Mouse (Mus musculus) kidney, embryonic 16.5 days (tissue): ENCODE measurements at regions not wholly inside any gene's neighbourhood (a gene's known extent, or its start where the extent isn't known, plus 50 kb on each side); places are given as distances from the start of the nearest gene placed in this dataset.

Source experiments
- ATAC-seq: fragments of 200-750 bp; cut with Nextera tagmentation; 2 replicates; pipeline ENCODE4 v1.8.0; 2017; ENCODE audit warnings: moderate TSS enrichment; ENCODE audit not compliant: low FRiP score, low TSS enrichment
- H3K27ac ChIP-seq: fragments of 300-500 bp; sonication (generic); 2 replicates; pipeline ENCODE4 v1.5.1; 2014; ENCODE audit warnings: low read length
- H3K27me3 ChIP-seq: fragments of 300-500 bp; sonication (generic); 2 replicates; pipeline ENCODE4 v1.6.1; 2014; ENCODE audit warnings: low read length, control low read depth, mixed read lengths; ENCODE audit not compliant: insufficient read depth
- H3K36me3 ChIP-seq: fragments of 300-500 bp; sonication (generic); 2 replicates; pipeline ENCODE4 v1.6.1; 2014; ENCODE audit warnings: low read length, control low read depth, mixed read lengths; ENCODE audit not compliant: insufficient read depth
- H3K4me1 ChIP-seq: fragments of 300-500 bp; sonication (generic); 2 replicates; pipeline ENCODE4 v1.6.1; 2014; ENCODE audit warnings: low read length, control low read depth, mixed read lengths; ENCODE audit not compliant: insufficient read depth
- H3K4me2 ChIP-seq: fragments of 300-500 bp; sonication (generic); replicated peaks from 2 replicates; pipeline ENCODE4 v1.6.1; 2014; ENCODE audit warnings: low read depth, low read length
- H3K4me3 ChIP-seq: fragments of 300-500 bp; sonication (generic); 2 replicates; pipeline ENCODE4 v1.5.1; 2014; ENCODE audit warnings: mild to moderate bottlenecking, low read length
- H3K9ac ChIP-seq: fragments of 300-500 bp; sonication (generic); replicated peaks from 2 replicates; pipeline ENCODE4 v1.6.1; 2014; ENCODE audit warnings: low read length
- H3K9me3 ChIP-seq: fragments of 300-500 bp; sonication (generic); 2 replicates; pipeline ENCODE4 v1.6.1; 2016; ENCODE audit warnings: low read length, control low read depth
- WGBS: fragments of 180-500 bp; shearing (Covaris S2); extraction: QIAGEN DNeasy Blood & Tissue Kit; methylation state at CpG from one replicate; pipeline ENCODE4 v1.1.7; 2014; 5-methylcytosine and 5-hydroxymethylcytosine counted together

DNA sequence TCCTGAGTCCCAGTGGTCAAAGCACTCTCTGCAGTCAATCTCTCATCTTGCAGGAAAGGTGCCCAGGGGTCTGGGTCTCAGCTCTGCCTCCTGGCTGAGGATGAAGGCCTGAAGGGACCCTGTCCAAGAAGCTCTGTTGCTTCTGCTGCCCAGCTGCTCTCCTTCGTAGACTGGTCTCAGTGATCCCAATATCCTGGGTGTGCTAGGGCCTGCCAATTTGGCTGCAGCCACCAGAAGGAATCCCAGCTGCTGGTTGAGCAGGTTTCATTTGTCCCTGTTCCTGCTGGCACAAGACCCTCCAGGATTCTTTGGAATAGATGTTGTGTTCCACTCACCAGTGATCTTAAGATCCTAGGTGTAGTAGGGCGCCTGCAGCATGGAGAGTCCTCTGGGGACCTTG, 818.5 kb upstream of the Nr2f1 start:
- Histone ChIP-seq H3K9ac (no peak overlapping the region), H3K27ac (no peak overlapping the region), H3K4me1 (no peaks in the 10 kb centered on the region), H3K4me3 (no peak overlapping the region), H3K27me3 (no peaks in the 10 kb centered on the region), H3K9me3 (no peaks in the 10 kb centered on the region), H3K36me3 (no peaks in the 10 kb centered on the region), H3K4me2 (no peak overlapping the region)
- WGBS = 98% methylated on average over 2 of the region's 2 CpGs
- ATAC-seq = no peak

DNA sequence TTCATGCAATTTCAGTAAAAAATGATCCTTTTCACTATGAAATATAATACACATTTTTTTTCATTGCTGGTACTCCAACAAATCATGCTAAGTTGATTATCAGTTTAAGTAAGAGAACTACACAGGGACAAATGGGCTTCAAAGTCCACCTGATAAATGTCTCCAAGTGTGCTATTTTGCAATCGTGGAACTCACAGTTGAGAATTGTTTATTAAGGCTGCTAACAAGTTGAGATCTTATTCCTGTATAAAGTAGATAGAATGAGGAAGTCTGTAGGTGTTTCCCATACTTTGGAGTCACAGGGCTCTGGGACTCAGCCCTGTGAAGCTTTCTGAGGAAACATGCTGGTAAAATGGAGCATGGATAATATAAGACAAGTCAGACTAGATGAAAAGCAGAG, 803.8 kb upstream of the Nr2f1 start:
- Histone ChIP-seq H3K27ac (no peak overlapping the region), H3K4me3 (no peak overlapping the region), H3K9me3 (no peaks in the 10 kb centered on the region), H3K9ac (no peak overlapping the region), H3K4me1 (no peaks in the 10 kb centered on the region), H3K36me3 (no peaks in the 10 kb centered on the region), H3K27me3 (no peaks in the 10 kb centered on the region), H3K4me2 (no peak overlapping the region)
- ATAC-seq = no peak
- WGBS = 76% methylated on average over 1 of the region's 1 CpGs

DNA sequence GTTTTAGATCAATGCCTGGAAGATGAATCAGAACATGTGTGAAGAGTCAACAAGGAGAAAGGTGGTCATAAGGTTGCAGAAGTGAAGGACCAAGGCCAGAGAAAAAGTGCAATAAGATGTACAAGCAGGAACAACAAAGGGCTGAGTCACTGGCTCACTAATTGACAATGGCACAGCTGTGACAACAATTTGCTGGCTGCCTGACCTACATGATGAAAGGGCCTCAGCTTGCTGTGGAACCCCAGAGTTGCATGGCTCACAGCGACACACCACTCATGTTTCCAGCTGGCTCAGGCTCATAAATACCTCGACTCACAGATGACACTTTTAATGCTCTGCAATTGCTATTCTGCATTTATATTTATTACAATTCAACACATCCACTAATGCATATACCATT, 799.3 kb upstream of the Nr2f1 start:
- Histone ChIP-seq H3K4me3 (no peak overlapping the region), H3K4me2 (no peak overlapping the region), H3K27ac (no peak overlapping the region), H3K4me1 (no peaks in the 10 kb centered on the region), H3K27me3 (no peaks in the 10 kb centered on the region), H3K9me3 (no peaks in the 10 kb centered on the region), H3K9ac (no peak overlapping the region), H3K36me3 (no peaks in the 10 kb centered on the region)
- ATAC-seq = no peak
- 15% methylated on average over 2 of the region's 2 CpGs for WGBS

DNA sequence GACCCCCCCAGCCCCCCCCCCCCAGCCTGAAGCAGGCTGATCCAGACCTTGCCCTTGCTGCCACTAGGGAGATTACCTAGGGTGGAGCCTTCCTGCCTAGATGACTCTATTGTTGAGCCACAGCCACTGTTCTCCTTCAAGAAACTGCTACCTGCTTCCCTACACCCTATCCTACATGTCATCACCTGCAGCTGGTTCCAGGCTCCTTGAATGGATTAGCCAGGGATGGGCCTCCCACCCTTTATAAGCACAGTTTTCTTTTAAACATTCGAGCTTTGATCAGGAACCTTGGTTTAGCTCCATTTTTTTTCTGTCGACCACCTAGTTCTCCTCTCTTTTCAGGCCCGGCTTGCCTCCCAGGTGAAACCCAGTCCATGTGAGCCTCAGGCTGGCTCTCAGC, 792.8 kb upstream of the Nr2f1 start:
- Histone ChIP-seq H3K4me2 (no peak overlapping the region), H3K9ac (no peak overlapping the region), H3K4me1 (no peaks in the 10 kb centered on the region), H3K27me3 (no peaks in the 10 kb centered on the region), H3K9me3 (no peaks in the 10 kb centered on the region), H3K4me3 (no peak overlapping the region), H3K27ac (no peak overlapping the region), H3K36me3 (no peaks in the 10 kb centered on the region)
- no peak for ATAC-seq
- WGBS = 85% methylated on average over 3 of the region's 3 CpGs

DNA sequence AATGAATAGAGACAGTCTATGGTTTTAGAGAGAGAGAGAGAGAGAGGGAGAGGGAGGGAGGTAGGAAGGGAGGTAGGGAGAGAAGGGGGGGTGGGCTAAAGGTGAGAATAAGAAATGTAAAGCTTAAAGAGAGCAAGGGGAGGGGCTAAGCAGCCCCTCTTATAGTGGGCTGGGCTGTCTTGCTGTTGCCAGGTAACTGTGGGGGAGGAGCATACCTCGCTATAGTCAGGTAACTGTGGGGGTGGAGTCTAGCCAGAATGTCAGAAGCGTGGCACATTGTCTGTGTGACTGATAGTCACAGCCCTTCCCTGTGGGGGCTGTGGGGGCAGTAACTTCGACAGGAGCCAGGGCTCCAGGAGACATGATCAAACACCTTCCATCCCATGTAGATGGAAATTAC, 786.4 kb upstream of the Nr2f1 start:
- H3K27me3 ChIP-seq = no peaks in the 10 kb centered on the region
- H3K4me2 ChIP-seq = no peak overlapping the region
- no peaks in the 10 kb centered on the region for H3K9me3 ChIP-seq
- no peaks in the 10 kb centered on the region for H3K36me3 ChIP-seq
- no peak overlapping the region for H3K9ac ChIP-seq
- WGBS = 33% methylated on average over 3 of the region's 3 CpGs
- H3K27ac ChIP-seq = no peak overlapping the region
- no peak overlapping the region for H3K4me3 ChIP-seq
- H3K4me1 ChIP-seq = no peaks in the 10 kb centered on the region
- ATAC-seq = no peak

DNA sequence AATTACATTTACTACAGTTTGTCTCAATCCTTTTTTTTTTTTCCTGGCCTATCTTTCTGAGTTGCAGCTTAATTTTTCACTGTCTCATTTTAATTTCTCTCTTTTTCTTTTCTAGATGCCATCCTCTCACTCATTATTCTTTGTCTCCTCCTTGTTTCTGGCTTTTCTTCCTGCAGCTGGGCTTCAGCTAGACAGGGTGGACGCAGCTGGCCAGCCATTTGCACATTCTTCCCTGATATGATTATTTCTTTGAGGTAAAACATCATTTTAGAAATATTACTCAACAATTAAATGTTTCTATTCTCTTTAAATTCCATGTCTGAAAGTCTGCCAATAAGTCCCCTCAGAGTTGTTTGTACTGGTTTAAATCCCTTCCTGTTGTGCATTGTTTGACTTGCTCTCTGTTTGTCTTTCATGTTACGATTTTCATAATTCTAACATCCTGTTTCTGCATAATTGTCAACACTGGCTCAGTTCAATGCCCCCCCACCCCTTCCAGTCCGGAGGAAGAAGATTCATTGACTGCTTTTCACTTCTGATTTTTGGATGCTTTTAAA, 777.7 kb upstream of the Nr2f1 start:
- no peaks in the 10 kb centered on the region for H3K36me3 ChIP-seq
- no peak overlapping the region for H3K9ac ChIP-seq
- no peaks in the 10 kb centered on the region for H3K27me3 ChIP-seq
- 61% methylated on average over 3 of the region's 3 CpGs for whole genome bisulfite sequencing
- no peak overlapping the region for H3K4me2 ChIP-seq
- no peaks in the 10 kb centered on the region for H3K4me1 ChIP-seq
- H3K4me3 ChIP-seq = no peak overlapping the region
- H3K9me3 ChIP-seq = no peaks in the 10 kb centered on the region
- no peak overlapping the region for H3K27ac ChIP-seq
- no peak for ATAC-seq

DNA sequence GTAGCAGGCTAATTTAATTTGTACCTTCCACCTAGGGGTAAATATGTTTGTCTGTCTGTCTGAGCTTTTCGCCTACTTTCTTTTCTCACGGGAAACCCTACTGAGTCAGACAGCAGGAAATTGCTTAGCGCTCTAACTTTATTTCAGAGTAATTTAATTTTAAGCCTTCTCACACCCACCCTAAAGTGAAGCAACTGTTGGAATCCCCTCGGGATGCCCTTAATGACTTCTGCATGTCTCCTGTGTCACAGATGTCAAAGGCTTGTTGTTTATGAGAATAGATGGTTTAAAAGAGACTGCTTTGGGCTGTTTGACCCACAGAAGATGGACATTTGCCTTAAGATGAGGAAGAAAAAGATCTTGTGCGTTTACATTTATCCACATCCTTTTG, 738.8 kb upstream of the Nr2f1 start:
- Histone ChIP-seq H3K4me3 (no peak overlapping the region), H3K27ac (no peak overlapping the region), H3K9ac (no peak overlapping the region), H3K4me1 (no peaks in the 10 kb centered on the region), H3K9me3 (no peaks in the 10 kb centered on the region), H3K36me3 (no peaks in the 10 kb centered on the region), H3K4me2 (no peak overlapping the region), H3K27me3 (no peaks in the 10 kb centered on the region)
- no peak for ATAC-seq
- WGBS = 42% methylated on average over 5 of the region's 5 CpGs

DNA sequence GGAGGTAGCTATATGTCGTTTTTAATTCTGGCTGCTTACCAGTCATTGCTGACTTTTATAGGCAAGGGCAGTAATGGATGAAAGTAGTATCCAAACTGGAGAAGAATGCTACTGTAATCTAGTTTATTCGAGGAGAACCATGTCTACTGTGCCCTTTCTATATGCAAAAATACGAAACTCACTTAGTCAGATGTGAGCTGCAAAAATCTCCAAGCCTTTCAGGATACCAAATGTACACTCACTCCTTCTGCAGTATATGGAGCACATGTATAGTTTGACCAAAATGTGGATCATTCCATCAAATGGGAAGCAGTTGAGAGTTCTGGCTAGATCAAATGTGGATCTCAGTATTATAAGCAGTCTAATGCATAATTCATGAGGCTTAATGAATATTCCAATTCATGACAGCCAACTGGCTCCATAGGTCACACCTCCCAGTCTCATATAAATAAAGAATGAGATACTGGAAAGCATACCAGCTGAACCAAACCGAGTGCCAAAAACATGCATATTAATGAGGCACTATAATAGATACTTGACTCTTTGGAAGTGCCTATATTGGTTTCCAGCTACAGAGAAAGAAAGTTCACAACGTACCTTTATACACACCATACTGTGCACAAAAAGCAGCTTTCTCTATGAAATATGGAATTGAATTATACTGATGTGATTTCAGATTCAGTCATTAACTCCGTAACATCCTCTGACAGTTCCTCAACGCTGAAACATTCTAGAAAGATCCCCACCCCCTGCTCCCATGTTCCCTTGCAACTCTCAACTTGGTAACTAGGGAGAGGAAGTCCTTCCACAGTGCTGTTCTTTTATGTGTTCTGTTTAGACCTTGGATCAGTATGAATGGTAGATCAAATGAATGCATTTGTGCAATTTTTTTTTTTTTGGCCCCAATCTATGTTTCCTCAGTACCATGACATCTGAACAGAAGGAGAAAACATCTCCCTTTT, 738.1 kb upstream of the Nr2f1 start:
- Histone ChIP-seq H3K27ac (no peak overlapping the region), H3K9me3 (no peaks in the 10 kb centered on the region), H3K4me1 (no peaks in the 10 kb centered on the region), H3K9ac (no peak overlapping the region), H3K4me2 (no peak overlapping the region), H3K27me3 (no peaks in the 10 kb centered on the region), H3K4me3 (no peak overlapping the region), H3K36me3 (no peaks in the 10 kb centered on the region)
- WGBS = 71% methylated on average over 7 of the region's 7 CpGs
- ATAC-seq = no peak

DNA sequence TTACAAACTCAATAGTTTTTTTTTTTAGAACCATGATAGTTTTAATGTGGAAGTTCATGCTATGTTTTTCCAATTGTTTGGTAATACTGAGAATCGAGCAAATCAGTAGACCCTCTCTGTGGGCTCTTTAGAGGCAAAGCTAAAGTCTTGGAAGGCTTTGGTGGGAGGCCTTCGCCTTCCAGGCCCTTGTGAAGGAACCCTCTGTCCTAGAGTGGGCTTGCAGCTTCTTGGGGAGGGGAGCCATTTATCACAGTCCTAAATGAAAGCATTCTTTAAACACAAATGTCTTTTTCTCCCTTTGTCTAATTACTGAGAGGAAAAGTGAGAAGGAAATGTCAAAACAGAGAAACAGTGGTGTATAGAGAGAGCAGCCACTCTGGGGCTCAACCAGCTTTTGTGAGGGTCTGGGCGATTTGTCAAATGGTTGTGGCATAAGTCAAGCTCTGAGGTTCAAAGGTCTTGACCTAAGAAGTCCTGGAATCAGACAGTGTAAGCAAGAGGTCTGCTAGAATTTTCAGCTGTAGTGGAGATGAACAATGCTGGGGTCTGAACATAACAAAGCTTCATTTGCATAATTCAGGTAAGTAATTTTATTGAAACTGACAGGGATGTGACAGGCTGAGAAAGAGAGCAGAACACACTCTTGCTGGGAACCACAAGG, 736.6 kb upstream of the Nr2f1 start:
- WGBS = 47% methylated on average over 3 of the region's 3 CpGs

DNA sequence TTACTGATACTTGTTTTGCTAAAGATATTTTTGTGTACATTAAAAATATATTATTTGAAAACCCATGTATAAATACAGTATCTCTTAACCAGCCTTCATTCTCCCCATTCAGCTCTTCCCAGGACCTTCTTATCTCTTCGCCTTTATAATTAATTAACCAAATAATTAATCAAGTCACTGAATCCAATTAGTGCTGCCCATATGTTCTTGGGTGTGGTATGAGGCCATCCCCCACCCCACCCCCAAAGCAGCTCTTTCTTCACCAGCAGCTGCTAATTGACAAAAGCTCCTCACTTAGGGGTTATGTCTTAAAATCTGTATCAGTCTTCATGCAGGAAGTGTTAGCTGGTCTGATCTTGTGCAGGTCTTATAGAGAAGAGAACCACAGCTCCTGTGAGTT, 728.8 kb upstream of the Nr2f1 start:
- H3K4me2 ChIP-seq = no peak overlapping the region

More for the DNA sequence above, 736.6 kb upstream of the Nr2f1 start:
- Histone ChIP-seq H3K9me3 (no peaks in the 10 kb centered on the region), H3K4me1 (no peaks in the 10 kb centered on the region), H3K36me3 (no peaks in the 10 kb centered on the region), H3K4me2 (no peak overlapping the region), H3K27me3 (no peaks in the 10 kb centered on the region), H3K4me3 (no peak overlapping the region), H3K27ac (no peak overlapping the region), H3K9ac (no peak overlapping the region)
- ATAC-seq = no peak

More for the DNA sequence above, 728.8 kb upstream of the Nr2f1 start:
- no peak overlapping the region for H3K27ac ChIP-seq
- H3K36me3 ChIP-seq = no peaks in the 10 kb centered on the region
- ATAC-seq = no peak
- H3K9me3 ChIP-seq = no peaks in the 10 kb centered on the region
- WGBS = 88% methylated on average over 1 of the region's 1 CpGs
- H3K4me1 ChIP-seq = no peaks in the 10 kb centered on the region
- no peak overlapping the region for H3K4me3 ChIP-seq
- no peak overlapping the region for H3K9ac ChIP-seq
- no peaks in the 10 kb centered on the region for H3K27me3 ChIP-seq
